Mouse (Mus musculus) gonadal fat pad, adult 2 months (tissue): ENCODE measurements around the gene Bcat1. TPM values are rescaled to one million over a fixed set of nuclear protein-coding genes. Genes with fewer than 3 reads are reported as not detected.

ENCODE experiments used
- DNase-seq: peaks from one replicate; pipeline ENCODE4 v3.0.0-alpha.2; 2012; ENCODE audit warnings: low read depth
- polyA plus RNA-seq: library from polyadenylated mRNA; depleted of rRNA; stranded (reverse); fragments of >200 nt; gene quantifications from 2 replicates; pipeline ENCODE4 v1.2.3, GENCODE M21; 2012

The Bcat1 gene
- polyA plus RNA-seq, 1 experiment, result 1.9 TPM

GRCm38 (mm10) chr6:145011141-145011540 lies 64.8 kb downstream of the Bcat1 start:
- DNase-seq, result no peak

DNA sequence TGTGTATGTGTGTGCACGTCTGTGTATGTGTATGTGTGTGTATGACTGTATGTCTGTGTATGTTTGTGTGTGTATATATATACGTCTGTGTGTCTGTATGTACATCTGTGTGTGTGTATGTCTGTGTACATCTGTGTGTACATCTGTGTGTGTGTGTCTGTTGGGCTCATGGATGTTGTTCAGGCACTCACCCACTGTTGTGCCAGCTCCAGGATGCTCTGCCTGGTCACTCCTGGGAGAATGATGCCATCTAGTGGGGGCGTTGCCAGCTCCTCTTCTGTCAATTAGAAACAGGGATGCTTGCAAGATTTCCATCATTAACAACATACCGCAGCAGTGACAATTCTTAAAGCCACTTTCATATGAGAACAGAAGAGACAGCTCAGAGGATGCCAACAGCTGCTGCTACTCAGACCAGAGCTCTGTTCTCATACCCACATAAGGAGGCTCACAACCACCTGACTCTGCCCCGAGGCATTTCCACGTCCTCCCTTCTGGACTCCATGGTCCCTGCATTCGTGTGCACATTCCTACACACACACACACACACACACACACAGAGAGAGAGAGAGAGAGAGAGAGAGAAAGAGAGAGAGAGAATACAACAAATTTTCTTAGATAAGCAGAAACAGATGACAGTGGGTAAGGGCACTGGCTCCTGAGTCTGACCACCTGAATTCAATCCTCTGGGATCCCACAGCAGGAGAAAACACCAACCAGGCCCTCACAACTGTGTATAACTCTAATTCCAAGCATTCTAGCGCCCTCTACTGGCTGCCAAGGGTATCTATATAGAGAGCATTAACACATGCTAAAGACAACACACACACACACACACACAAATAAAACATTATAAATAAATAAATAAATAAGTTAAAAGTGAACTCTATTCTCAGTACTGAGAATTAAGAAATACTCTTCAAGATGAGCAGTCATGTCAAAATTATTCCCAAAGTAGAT lies 65.8 kb downstream of the Bcat1 start:
- DNase-seq, result no peak

DNA sequence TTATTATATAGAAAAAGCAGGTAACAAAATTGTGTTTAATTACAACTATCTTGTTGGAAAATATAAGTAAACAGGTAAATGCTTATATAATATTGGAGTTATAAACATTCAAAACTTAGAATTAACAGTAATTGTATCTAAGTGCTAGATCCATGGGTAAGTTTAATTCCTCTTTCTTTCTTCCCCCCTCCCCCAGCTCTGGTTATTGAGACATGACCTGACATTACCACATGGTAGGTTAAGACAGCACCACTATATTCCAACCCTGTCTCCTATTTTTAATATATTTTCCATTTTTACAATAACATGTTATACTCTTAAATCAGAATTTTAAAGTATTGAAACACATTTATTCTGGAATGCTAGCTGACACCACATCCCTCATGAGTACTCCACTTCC lies 72.5 kb downstream of the Bcat1 start:
- no peak for DNase-seq

DNA sequence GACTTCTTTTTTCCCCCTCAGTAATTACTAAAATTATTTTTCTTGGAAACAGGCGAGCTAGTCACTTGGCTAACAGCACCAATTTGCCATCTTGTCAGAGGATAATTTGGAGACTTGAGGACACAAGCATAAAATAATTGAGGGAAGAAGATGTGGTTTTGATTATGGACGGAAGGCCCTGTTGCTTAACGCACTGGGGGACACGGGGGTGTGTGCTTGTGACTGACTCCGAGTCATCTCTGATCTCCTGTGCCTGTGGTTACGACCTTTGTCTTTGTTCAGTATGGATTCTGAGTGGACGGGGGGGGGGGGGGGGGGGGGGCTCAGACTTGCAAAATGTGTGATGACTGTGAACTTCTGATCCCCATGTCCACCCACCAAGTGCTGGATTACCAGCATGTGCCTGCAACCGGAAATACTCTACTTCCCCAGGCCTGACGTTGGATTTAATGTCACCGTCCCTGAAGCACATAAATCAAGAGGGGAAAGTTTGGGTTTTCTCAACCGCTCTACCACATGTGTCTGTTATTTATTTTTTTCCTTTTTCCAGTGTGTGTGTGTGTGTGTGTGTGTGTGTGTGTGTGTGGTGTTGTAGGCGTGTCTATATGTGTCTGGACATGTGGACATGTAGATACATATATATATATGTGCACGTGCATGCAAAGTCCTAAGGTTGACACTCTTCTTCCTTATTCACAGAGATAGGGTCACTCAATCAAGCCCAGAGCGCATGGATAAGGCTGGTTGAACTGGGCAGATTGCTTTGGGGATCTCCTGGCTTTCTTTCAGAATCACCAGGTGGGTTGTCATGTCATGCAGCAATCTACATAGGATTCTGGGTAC lies 73.7 kb downstream of the Bcat1 start:
- no peak for DNase-seq

GRCm38 (mm10) chr6:145001493-145001892 lies 74.5 kb downstream of the Bcat1 start:
- no peak for DNase-seq

GRCm38 (mm10) chr6:144997229-144997628 lies 78.8 kb downstream of the Bcat1 start:
- DNase-seq, result no peak

- no peak for DNase-seq
These were observed 83.9 kb downstream of the Bcat1 start for GRCm38 (mm10) chr6:144992111-144992510.

DNA sequence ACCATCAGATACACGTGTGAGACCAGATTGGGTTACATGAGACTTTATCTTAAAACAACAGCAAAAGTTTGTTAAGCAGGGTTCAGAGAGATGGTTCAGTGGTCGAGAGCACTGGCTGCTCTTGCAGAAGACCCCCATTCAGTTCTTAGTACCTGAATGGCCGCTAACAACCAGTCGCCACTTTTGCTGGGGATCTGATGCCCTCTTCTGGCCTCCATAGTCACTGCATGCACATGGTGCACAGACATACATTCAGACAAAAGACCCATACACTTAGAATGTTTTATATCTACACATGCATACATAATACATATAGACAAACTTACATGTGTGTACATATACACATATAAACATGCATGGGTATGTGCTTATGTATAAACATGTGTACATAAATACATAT lies 86.8 kb downstream of the Bcat1 start:
- DNase-seq, result no peak

- no peak for DNase-seq
These were observed 88.3 kb downstream of the Bcat1 start for GRCm38 (mm10) chr6:144987676-144988075.

- DNase-seq, result no peak
These were observed 88.8 kb downstream of the Bcat1 start for GRCm38 (mm10) chr6:144987216-144987615.

- no peak for DNase-seq
These were observed 91.8 kb downstream of the Bcat1 start for GRCm38 (mm10) chr6:144984221-144984620.

DNA sequence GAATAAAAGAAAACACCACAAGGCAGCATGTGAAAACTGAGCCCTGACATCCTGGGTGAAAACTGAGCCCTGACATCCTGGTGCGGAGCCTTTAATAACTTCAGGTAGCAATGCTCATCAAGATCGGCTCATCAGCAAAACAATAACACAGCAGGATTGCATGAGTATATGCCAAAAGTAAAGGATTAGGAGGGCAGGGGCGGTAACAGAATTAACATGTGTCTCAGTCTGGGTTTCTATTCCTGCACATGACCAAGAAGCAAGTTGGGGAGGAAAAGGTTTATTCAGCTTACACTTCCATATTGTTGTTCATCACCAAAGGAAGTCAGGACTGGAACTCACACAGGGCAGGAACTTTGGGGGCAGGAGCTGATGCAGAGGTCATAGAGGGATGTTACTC lies 93.9 kb downstream of the Bcat1 start:
- DNase-seq, result no peak

- no peak for DNase-seq
These were observed 103.6 kb downstream of the Bcat1 start for GRCm38 (mm10) chr6:144972351-144972750.

GRCm38 (mm10) chr6:144970900-144971299 lies 105.1 kb downstream of the Bcat1 start:
- no peak for DNase-seq

DNA sequence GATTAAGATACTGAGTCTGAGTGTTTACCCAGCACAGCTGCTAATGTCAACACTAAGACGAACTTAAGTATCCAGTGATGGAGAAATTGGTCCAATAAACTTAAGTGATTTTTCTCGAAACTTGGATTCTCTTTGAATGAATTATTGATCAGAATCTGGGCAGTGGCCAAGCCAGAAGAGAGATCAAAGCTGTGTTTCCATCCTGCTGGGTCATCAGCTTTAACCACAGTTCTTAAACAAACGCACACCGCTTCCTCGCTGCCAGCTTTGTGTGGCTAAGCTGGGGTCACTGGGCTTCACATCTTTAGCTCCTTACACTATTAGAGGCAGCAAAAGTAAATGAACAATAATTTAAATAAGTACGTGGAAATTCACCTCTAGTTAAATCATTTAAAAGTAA lies 108.4 kb downstream of the Bcat1 start:
- DNase-seq, result no peak

GRCm38 (mm10) chr6:144964205-144964604 lies 111.8 kb downstream of the Bcat1 start:
- DNase-seq, result no peak

DNA sequence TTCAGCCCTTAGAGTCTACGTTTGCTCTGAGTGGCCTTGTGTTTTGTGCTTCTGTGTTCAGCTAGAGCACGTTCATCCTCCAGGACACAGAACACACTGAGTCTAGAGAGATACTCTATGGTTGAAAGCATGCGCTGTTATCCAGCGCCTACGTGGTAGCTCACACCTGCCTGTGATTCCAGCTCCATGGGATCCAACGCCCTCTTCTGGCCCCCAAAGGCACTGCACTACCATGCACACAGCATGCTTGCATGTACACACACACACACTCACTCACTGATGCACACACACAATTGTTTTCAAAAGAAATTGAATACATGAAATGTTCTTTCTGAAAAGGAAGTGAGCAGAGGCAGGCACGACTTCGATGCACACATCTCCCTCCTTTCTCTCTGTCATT lies 112.8 kb downstream of the Bcat1 start:
- DNase-seq, result no peak

GRCm38 (mm10) chr6:144962013-144962354 lies 114.0 kb downstream of the Bcat1 start:
- no peak for DNase-seq

DNA sequence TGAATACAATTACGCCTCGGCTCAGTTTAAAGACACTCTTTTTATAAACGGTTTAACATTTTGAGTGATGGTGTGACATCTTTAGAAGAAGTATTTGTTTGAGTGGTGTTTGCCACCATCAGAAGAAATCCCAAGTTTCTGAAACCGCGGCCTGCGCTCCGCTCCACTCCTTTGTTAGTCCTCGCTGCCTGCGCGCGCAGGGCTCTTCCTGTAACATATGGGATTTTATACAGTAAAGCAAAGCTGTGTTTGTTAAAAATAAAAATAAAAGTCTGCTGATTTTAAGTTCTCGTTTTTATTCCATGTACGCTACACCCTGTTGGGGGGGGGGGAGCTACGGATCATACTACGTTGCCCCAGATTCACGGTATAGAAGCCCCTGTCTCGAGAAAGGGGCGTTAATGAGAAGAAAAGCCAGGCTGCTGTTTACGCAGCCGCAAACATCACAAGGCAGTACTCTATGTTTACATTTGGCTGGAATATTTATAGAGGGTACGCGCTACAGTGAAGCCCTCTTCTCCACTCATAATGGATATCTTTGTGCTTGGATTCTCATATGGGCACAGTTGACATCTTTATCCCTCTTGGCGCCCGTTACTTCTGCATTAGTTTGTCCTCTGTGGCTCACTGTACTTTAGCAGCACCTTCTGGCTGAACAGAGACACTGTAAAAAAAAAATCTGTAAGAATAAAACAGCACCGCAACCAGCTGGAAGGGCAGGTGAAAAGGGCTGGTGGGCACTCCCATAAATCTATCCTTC lies 114.6 kb downstream of the Bcat1 start:
- DNase-seq, result no peak

DNA sequence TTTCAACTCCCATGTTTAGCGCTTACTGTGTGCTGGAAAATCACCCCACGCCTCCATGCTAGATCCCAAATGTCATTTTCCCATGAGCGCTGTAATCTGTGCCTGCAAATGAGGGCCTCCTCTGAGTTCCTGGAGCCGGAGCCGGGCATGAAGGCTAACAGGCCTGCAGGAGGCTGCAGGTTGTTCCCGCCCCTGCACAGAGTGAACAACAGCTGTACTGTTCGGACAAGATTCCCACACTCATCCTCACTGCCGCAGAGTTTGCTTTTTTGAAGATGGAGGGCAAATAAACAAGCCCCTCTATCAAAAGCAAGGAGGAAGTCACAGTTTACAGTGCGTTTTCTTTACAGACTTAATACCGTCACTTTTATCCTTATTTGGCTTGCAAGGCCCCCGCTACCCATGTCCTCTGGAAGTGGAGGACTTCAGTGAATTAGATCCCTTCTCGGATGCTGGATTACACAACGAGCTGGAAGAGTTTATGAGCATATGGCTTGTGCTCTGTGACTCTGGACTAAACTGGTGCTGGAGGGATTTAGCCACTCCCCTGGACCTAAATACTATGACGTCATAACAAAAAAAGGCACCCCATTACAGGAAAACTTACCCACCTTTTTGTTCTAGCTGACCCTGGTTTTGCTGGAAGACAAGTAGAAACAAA lies 120.0 kb downstream of the Bcat1 start:
- DNase-seq, result no peak

DNA sequence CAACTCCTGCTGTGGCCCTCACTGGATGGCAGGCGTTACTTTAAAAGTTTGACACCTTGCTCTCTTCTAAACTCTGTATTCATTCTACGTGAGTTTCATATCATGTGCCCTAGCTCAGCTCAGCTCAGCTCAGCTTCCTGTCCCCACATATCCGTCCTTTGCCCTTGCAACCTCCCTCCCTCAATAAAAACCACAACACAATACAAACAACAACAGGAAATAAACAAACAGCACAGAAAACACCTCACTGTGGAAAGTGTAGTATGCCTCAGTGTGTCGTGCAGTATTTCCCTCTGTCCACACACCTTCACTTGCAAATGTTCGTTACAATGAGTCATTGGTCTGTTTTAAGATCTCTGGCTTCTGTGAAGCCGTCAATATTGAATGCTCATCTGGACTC lies 123.1 kb downstream of the Bcat1 start:
- DNase-seq, result no peak
